Mouse (Mus musculus) MEL (cell line): Measurements from ENCODE around the gene Dusp22. TPM values are rescaled to one million over a fixed set of nuclear protein-coding genes. Genes with fewer than 3 reads are reported as not detected.

Experiments
- DNase-seq: peaks from one replicate; pipeline ENCODE4 v3.0.0; 2011; ENCODE audit warnings: low read depth, low spot score
- H3K27ac ChIP-seq: 2 replicates; pipeline ENCODE4 v1.5.1; 2012; ENCODE audit warnings: low read depth, mild to moderate bottlenecking, control low read depth, low read length, moderate library complexity; ENCODE audit not compliant: control insufficient read depth
- H3K27me3 ChIP-seq, 2 experiments: fragments of 150-350 bp in 1 of 2; sonication (generic) in 1 of 2; 2 replicates each; pipeline ENCODE4 v1.6.1; 2012; ENCODE audit warnings: low read length in 2 of 2, mild to moderate bottlenecking in 2 of 2, improper control_type of control experiment in 1 of 2, moderate library complexity in 1 of 2; ENCODE audit not compliant: insufficient read depth in 2 of 2, control insufficient read depth in 1 of 2
- H3K36me3 ChIP-seq, 2 experiments: 2 replicates each; pipeline ENCODE4 v1.6.1; 2012 to 2014; ENCODE audit warnings: low read length in 2 of 2, improper control_type of control experiment in 1 of 2, inconsistent platforms in 1 of 2, mild to moderate bottlenecking in 1 of 2; ENCODE audit not compliant: insufficient read depth in 2 of 2, control insufficient read depth in 1 of 2
- H3K4me1 ChIP-seq, 2 experiments: fragments of 150-350 bp in 1 of 2; sonication (generic) in 1 of 2; 2 replicates each; pipeline ENCODE4 v1.6.1; 2012; ENCODE audit warnings: low read length in 2 of 2, improper control_type of control experiment in 1 of 2, mild to moderate bottlenecking in 1 of 2; ENCODE audit not compliant: insufficient read depth in 2 of 2, control insufficient read depth in 1 of 2
- H3K4me3 ChIP-seq, 2 experiments: fragments of 150-350 bp in 1 of 2; sonication (generic) in 1 of 2; 2 replicates each; pipeline ENCODE4 v1.5.1; 2012; ENCODE audit warnings: low read depth in 2 of 2, low read length in 2 of 2, mild to moderate bottlenecking in 2 of 2, moderate library complexity in 2 of 2, control low read depth in 1 of 2, improper control_type of control experiment in 1 of 2; ENCODE audit not compliant: control insufficient read depth in 1 of 2, insufficient read depth in 1 of 2
- H3K79me2 ChIP-seq: 2 replicates; pipeline ENCODE4 v1.6.1; 2012; ENCODE audit warnings: mild to moderate bottlenecking, low read length, moderate library complexity; ENCODE audit not compliant: control insufficient read depth, poor library complexity, insufficient read depth
- H3K9ac ChIP-seq: 2 replicates; pipeline ENCODE4 v1.6.1; 2012; ENCODE audit warnings: low read depth, mild to moderate bottlenecking, control low read depth, low read length, moderate library complexity; ENCODE audit not compliant: control insufficient read depth, poor library complexity, severe bottlenecking
- H3K9me3 ChIP-seq: fragments of 150-350 bp; sonication (generic); replicated peaks from 2 replicates; pipeline ENCODE4 v1.6.1; 2012; ENCODE audit warnings: mild to moderate bottlenecking, low read length, improper control_type of control experiment, moderate library complexity; ENCODE audit not compliant: insufficient read depth
- BHLHE40 ChIP-seq: IDR thresholded peaks from 2 replicates; pipeline ENCODE4 v1.6.1; 2012; ENCODE audit warnings: low read depth, mild to moderate bottlenecking, inconsistent platforms, low read length, improper control_type of control experiment, borderline replicate concordance
- CHD1 ChIP-seq: IDR thresholded peaks from 2 replicates; pipeline ENCODE4 v1.6.1; 2012; ENCODE audit warnings: low read depth, mild to moderate bottlenecking, inconsistent platforms, low read length, improper control_type of control experiment
- E2F4 ChIP-seq: IDR thresholded peaks from 2 replicates; pipeline ENCODE4 v1.6.1; 2011; ENCODE audit warnings: low read depth, low read length, improper control_type of control experiment, borderline replicate concordance
- EP300 ChIP-seq, 2 experiments: IDR thresholded peaks; 2 replicates each; pipeline ENCODE4 v1.6.1; 2011; ENCODE audit warnings: improper control_type of control experiment in 2 of 2, low read length in 2 of 2, low read depth in 1 of 2, mild to moderate bottlenecking in 1 of 2
- ETS1 ChIP-seq: IDR thresholded peaks from 2 replicates; pipeline ENCODE4 v1.6.1; 2012; ENCODE audit warnings: low read depth, mild to moderate bottlenecking, inconsistent platforms, low read length, improper control_type of control experiment, moderate library complexity
- GABPA ChIP-seq: IDR thresholded peaks from 2 replicates; pipeline ENCODE4 v1.6.1; 2012; ENCODE audit warnings: low read depth, mild to moderate bottlenecking, inconsistent platforms, low read length, improper control_type of control experiment, moderate library complexity
- GATA1 ChIP-seq: IDR thresholded peaks from 2 replicates; pipeline ENCODE4 v1.6.1; 2011; ENCODE audit warnings: low read depth, low read length, improper control_type of control experiment
- JUND ChIP-seq: IDR thresholded peaks from 2 replicates; pipeline ENCODE4 v1.6.1; 2011; ENCODE audit warnings: low read depth, mild to moderate bottlenecking, improper control_type of control experiment, low read length
- MAFK ChIP-seq: IDR thresholded peaks from 2 replicates; pipeline ENCODE4 v1.6.1; 2011; ENCODE audit warnings: low read depth, mild to moderate bottlenecking, low read length, improper control_type of control experiment, borderline replicate concordance
- MAX ChIP-seq: IDR thresholded peaks from 2 replicates; pipeline ENCODE4 v1.6.1; 2011; ENCODE audit warnings: low read length, improper control_type of control experiment
- MAZ ChIP-seq: IDR thresholded peaks from 2 replicates; pipeline ENCODE4 v1.6.1; 2012; ENCODE audit warnings: low read depth, mild to moderate bottlenecking, inconsistent platforms, low read length, improper control_type of control experiment
- MEF2A ChIP-seq: IDR thresholded peaks from 2 replicates; pipeline ENCODE4 v1.6.1; 2014; ENCODE audit warnings: low read depth, mild to moderate bottlenecking, inconsistent platforms, low read length, improper control_type of control experiment; ENCODE audit not compliant: poor library complexity, insufficient replicate concordance, severe bottlenecking; ENCODE audit errors: extremely low read depth
- MXI1 ChIP-seq: IDR thresholded peaks from 2 replicates; pipeline ENCODE4 v1.6.1; 2011; ENCODE audit warnings: mild to moderate bottlenecking, low read depth, low read length, improper control_type of control experiment
- MYB ChIP-seq: IDR thresholded peaks from 2 replicates; pipeline ENCODE4 v1.6.1; 2011; ENCODE audit warnings: mild to moderate bottlenecking, low read depth, low read length, improper control_type of control experiment
- MYC ChIP-seq: IDR thresholded peaks from 2 replicates; pipeline ENCODE4 v1.6.1; 2011; ENCODE audit warnings: low read depth, mild to moderate bottlenecking, low read length, improper control_type of control experiment, moderate library complexity
- NELFE ChIP-seq: IDR thresholded peaks from 2 replicates; pipeline ENCODE4 v1.6.1; 2011; ENCODE audit warnings: low read depth, low read length, improper control_type of control experiment
- NRF1 ChIP-seq: IDR thresholded peaks from 2 replicates; pipeline ENCODE4 v1.6.1; 2014; ENCODE audit warnings: low read depth, mild to moderate bottlenecking, inconsistent platforms, low read length, improper control_type of control experiment, moderate library complexity; ENCODE audit not compliant: poor library complexity, insufficient read depth, severe bottlenecking
- POLR2A ChIP-seq, 2 experiments: IDR thresholded peaks; 2 replicates each; pipeline ENCODE4 v1.6.1; 2011 to 2012; ENCODE audit warnings: low read length in 2 of 2, mild to moderate bottlenecking in 2 of 2, control low read depth in 1 of 2, improper control_type of control experiment in 1 of 2, low read depth in 1 of 2, moderate library complexity in 1 of 2; ENCODE audit not compliant: control insufficient read depth in 1 of 2, insufficient read depth in 1 of 2, poor library complexity in 1 of 2
- POLR2AphosphoS2 ChIP-seq: IDR thresholded peaks from 2 replicates; pipeline ENCODE4 v1.6.1; 2011; ENCODE audit warnings: low read length, improper control_type of control experiment
- RCOR1 ChIP-seq: IDR thresholded peaks from 2 replicates; pipeline ENCODE4 v1.6.1; 2012; ENCODE audit warnings: low read depth, mild to moderate bottlenecking, inconsistent platforms, low read length, improper control_type of control experiment
- SIN3A ChIP-seq: IDR thresholded peaks from 2 replicates; pipeline ENCODE4 v1.6.1; 2012; ENCODE audit warnings: low read length, improper control_type of control experiment, inconsistent platforms
- SMC3 ChIP-seq: IDR thresholded peaks from 2 replicates; pipeline ENCODE4 v1.6.1; 2011; ENCODE audit warnings: low read depth, low read length, improper control_type of control experiment
- TAL1 ChIP-seq: IDR thresholded peaks from 2 replicates; pipeline ENCODE4 v1.6.1; 2012; ENCODE audit warnings: mild to moderate bottlenecking, inconsistent platforms, low read length, moderate library complexity, mixed read lengths
- TBP ChIP-seq: IDR thresholded peaks from 2 replicates; pipeline ENCODE4 v1.8.0; 2011; ENCODE audit warnings: low read depth, low read length, improper control_type of control experiment
- UBTF ChIP-seq: IDR thresholded peaks from 2 replicates; pipeline ENCODE4 v1.6.1; 2012; ENCODE audit warnings: low read depth, mild to moderate bottlenecking, inconsistent platforms, low read length, improper control_type of control experiment, moderate library complexity, borderline replicate concordance; ENCODE audit not compliant: insufficient read depth
- USF1 ChIP-seq: IDR thresholded peaks from 2 replicates; pipeline ENCODE4 v1.6.1; 2014; ENCODE audit warnings: low read depth, mild to moderate bottlenecking, inconsistent platforms, low read length, improper control_type of control experiment, moderate library complexity
- ZKSCAN1 ChIP-seq: IDR thresholded peaks from 2 replicates; pipeline ENCODE4 v1.6.1; 2012; ENCODE audit warnings: low read depth, mild to moderate bottlenecking, inconsistent platforms, low read length, improper control_type of control experiment, moderate library complexity
- polyA plus RNA-seq, 2 experiments: library from polyadenylated mRNA; stranded (reverse) in 1 of 2; unstranded in 1 of 2; fragments of >175 nt in 1 of 2; fragments of >200 nt in 1 of 2; gene quantifications; 2 replicates each; pipeline versions ENCODE4 v1.2.1 to v1.2.4; 2012; ENCODE audit warnings: low replicate concordance in 2 of 2, low read depth in 1 of 2; ENCODE audit not compliant: insufficient read length in 2 of 2, insufficient read depth in 1 of 2, missing spikeins in 1 of 2
- total RNA-seq: library from RNA; depleted of rRNA; stranded (reverse); fragments of 300-350 nt; gene quantifications from 2 replicates; pipeline ENCODE4 v1.2.3, GENCODE M21; 2012

The Dusp22 gene
- total and polyA plus RNA-seq, 3 experiments = not detected

DNA sequence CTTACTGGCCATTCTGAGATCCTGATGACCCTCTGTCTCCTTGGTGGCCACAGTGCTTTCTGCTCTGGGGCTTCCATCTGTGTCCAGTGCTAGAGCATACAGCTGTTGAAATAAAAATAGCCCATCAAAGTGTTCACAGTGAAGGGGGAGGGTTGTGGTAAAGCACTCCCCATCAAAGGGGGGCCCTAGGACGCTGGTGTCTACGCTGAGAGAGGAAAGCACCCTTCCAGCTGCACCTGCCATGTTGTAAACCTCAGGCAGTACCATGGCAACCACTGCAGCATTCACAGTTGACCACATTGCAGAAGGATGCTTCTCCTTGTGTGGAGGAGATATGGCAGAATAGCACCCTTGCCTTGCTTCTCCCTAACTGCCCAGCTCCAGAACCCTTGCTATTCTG lies 26.2 kb downstream of the Dusp22 start:
- TF ChIP-seq ETS1 (no peak), RCOR1 (no peak), BHLHE40 (no peak), E2F4 (no peak), MXI1 (no peak), MAZ (no peak), JUND (no peak), UBTF (no peak), GABPA (no peak), MAX (no peak), TAL1 (no peak), TBP (no peak), NELFE (no peak), POLR2AphosphoS2 (no peak), ZKSCAN1 (no peak), MYC (no peak), SMC3 (no peak), EP300 (IDR thresholded peaks at IDR 0.05; ENCODE audit: low read depth in 1 of 2, low read length in 2 of 2) (no peak), USF1 (no peak), CHD1 (no peak)
- Histone ChIP-seq H3K4me1 (no peaks in the 10 kb centered on the region), H3K9ac (no peak overlapping the region), H3K79me2 (no peaks in the 10 kb centered on the region), H3K4me3 (no peak overlapping the region), H3K27ac (no peak overlapping the region), H3K36me3 (no peaks in the 10 kb centered on the region), H3K9me3 (no peaks in the 10 kb centered on the region), H3K27me3 (no peaks in the 10 kb centered on the region)
- DNase-seq = no peak

DNA sequence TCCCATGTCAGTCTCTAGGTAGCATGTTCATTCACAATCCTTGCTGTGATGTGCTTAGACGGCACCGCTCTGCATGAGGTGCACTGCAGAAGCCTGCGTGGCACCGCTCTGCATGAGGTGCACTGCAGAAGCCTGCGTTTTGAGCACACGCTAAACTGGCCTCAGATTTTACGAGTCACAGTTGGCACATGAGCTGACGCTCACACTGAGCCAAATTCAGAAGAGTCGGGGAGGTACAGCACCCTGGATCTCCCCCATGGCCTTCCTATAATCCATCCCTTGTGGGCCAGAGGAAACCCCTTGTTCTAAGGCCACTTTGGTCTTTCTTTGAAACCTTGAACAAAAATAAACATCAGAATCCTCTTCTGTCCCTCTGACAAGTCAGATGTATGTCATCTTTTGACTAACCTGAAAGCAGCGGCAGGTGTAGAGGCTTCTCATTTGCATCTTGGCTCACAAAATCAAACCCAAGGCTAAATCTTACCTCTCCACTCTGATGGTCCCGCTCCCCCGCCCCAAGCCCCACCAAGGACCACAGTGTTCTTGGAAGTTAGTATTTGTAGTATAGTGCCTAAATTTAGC lies 28.3 kb downstream of the Dusp22 start:
- H3K9me3 ChIP-seq = no peaks in the 10 kb centered on the region

More for the DNA sequence above, 28.3 kb downstream of the Dusp22 start:
- H3K4me1 ChIP-seq = no peaks in the 10 kb centered on the region
- no peak overlapping the region for H3K27ac ChIP-seq
- H3K4me3 ChIP-seq = no peak overlapping the region
- H3K27me3 ChIP-seq = no peaks in the 10 kb centered on the region
- H3K79me2 ChIP-seq = no peaks in the 10 kb centered on the region
- no peak overlapping the region for H3K9ac ChIP-seq
- no peaks in the 10 kb centered on the region for H3K36me3 ChIP-seq
- no peak for TF ChIP-seq TAL1
- no peak for TF ChIP-seq UBTF
- TF ChIP-seq MEF2A = no peak
- no peak for TF ChIP-seq SIN3A
- no peak for TF ChIP-seq NRF1
- TF ChIP-seq POLR2A (IDR thresholded peaks at IDR 0.05; ENCODE audit: control insufficient read depth in 1 of 2, insufficient read depth in 1 of 2, low read depth in 1 of 2, low read length in 2 of 2, poor library complexity in 1 of 2) = no peak
- no peak for TF ChIP-seq USF1
- no peak for TF ChIP-seq MAFK
- TF ChIP-seq TBP = no peak
- no peak for TF ChIP-seq POLR2AphosphoS2
- no peak for TF ChIP-seq MXI1
- TF ChIP-seq MYB = no peak
- no peak for TF ChIP-seq RCOR1
- TF ChIP-seq MAX = no peak
- no peak for TF ChIP-seq JUND
- no peak for TF ChIP-seq BHLHE40
- TF ChIP-seq GATA1 = no peak
- DNase-seq = no peak
